Mouse (Mus musculus) T-cell, adult 66 days (primary cell): ENCODE measurements around the gene Prpf38b. TPM values are rescaled to one million over a fixed set of nuclear protein-coding genes. Genes with fewer than 3 reads are reported as not detected.

ENCODE experiments used
- total RNA-seq, 2 experiments: library from RNA; stranded (reverse); gene quantifications; 3 replicates in 1 of 2; 4 replicates in 1 of 2; pipeline ENCODE4 v1.2.4; 2023

Prpf38b gene
- total RNA-seq = 100 to 1,000 TPM; 208 to 224 TPM

GRCm38 (mm10) chr3:108911548-108912413 is at the start of gene Prpf38b:
Prpf38b (minus strand) TSS chr3:108911727.

DNA sequence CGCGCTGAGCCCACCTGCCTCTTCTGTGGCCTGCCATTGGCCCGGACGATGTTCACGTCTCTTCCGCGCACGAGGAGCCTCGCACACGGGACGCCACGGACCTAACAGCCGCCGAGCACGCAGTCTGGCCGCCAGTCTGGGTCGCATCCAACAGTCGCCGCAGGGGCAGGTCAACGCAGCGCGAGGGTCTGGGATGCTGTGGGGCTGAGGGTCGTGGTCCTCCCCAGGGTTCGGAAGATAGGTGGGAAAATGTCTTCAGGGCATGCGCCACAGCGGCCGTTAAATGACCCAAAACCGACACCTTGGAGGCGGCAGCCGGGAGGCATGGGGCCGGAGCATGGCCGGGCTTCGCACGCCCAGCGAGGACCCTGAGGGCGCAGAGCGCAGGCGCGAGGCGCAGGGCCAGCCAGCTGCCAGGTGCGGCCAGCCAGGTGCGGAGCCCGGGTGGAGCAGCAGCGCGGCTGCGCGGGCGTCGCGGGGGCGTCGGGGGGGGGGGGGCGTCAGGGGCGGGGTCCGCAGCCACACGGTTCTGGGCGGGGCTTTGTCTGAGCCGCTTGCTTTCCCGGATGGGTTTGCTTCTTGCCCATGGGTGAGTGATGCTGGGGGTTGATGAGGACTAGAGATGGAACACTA is 28.6 kb upstream of the Prpf38b start, which contains the start of gene Gm9857:
Gene Gm9857, minus strand, starts transcription at position 445 of the 633 bp plus-strand sequence.

DNA sequence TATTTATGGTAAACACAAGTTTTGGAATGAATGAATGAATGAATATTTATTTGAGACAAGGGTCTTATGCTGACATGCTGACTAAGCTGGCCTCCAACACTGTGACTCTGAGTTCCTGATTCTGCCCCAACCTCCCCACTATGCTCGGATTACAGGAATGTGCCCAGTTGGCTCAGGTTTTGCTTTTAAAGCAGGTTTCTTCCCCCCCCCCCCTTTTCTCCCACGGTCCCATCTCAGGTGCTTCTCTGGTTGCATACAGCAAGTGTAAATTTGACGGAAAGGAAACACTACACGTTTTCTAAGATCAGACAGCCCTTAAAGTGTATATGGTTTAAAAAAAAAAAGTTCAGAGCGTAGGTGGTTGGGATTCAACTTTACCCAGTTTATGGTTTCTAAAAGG is 28.0 kb upstream of the Prpf38b start, which contains the start of gene Henmt1:
Gene Henmt1, plus strand, starts transcription at position 301 of the 400 bp plus-strand sequence.

GRCm38 (mm10) chr3:108889908-108890307 is 21.6 kb downstream of the Prpf38b start, which contains the start of gene Fndc7:
Fndc7 (minus strand) TSS chr3:108890008.

Other genes with a start within 250 kb of the Prpf38b start
- gene Gpsm2, start 189.4 kb downstream of the Prpf38b start, total RNA-seq = 1 to 10 TPM; 7.5 to 7.8 TPM
- not detected for gene Aknad1, start 172.1 kb downstream of the Prpf38b start, total RNA-seq
- 10 to 100 TPM; 65.0 to 81.6 TPM for gene Stxbp3, start 71.2 kb downstream of the Prpf38b start, total RNA-seq
- not detected for gene Fndc7, start 21.7 kb downstream of the Prpf38b start, total RNA-seq
- gene Henmt1, start 28.1 kb upstream of the Prpf38b start, total RNA-seq = under 1 TPM in 1 of 2 experiments, not detected in 1; 0.89 TPM
- gene Gm9857, start 28.7 kb upstream of the Prpf38b start, total RNA-seq = not detected
- 10 to 100 TPM; 11.2 to 13.8 TPM for gene Fam102b, start 115.9 kb upstream of the Prpf38b start, total RNA-seq
- not detected for gene Slc25a54, start 168.7 kb upstream of the Prpf38b start, total RNA-seq
- 10 to 100 TPM in 1 of 2 experiments, 1 to 10 TPM in 1; 9.3 to 12.7 TPM for gene Slc25a24, start 211.4 kb upstream of the Prpf38b start, total RNA-seq